Mouse (Mus musculus) stomach, embryonic 14.5 days (tissue): ENCODE measurements around the gene Serinc4. TPM values are rescaled to one million over a fixed set of nuclear protein-coding genes. Genes with fewer than 3 reads are reported as not detected.
A peak's percentile ranks its signal among the peaks of the same experiment; 100 is the strongest.

Experiments
- ATAC-seq: fragments of 200-750 bp; cut with Nextera tagmentation; 2 replicates; pipeline ENCODE4 v1.8.0; 2017; ENCODE audit warnings: low read depth, moderate TSS enrichment; ENCODE audit not compliant: insufficient number of reproducible peaks, insufficient read depth, low FRiP score
- H3K27ac ChIP-seq: fragments of 300-500 bp; sonication (generic); 2 replicates; pipeline ENCODE4 v1.5.1; 2014; ENCODE audit warnings: mild to moderate bottlenecking, low read length, moderate library complexity, mixed read lengths
- H3K27me3 ChIP-seq: fragments of 300-500 bp; sonication (generic); 2 replicates; pipeline ENCODE4 v1.6.1; 2014; ENCODE audit warnings: low read length, control low read depth, mixed read lengths; ENCODE audit not compliant: control insufficient read depth, insufficient read depth
- H3K36me3 ChIP-seq: fragments of 300-500 bp; sonication (generic); 2 replicates; pipeline ENCODE4 v1.6.1; 2014; ENCODE audit warnings: mild to moderate bottlenecking, control low read depth, low read length, moderate library complexity, mixed read lengths; ENCODE audit not compliant: control insufficient read depth, insufficient read depth
- H3K4me1 ChIP-seq: fragments of 300-500 bp; sonication (generic); 2 replicates; pipeline ENCODE4 v1.6.1; 2014; ENCODE audit warnings: low read length, control low read depth, mixed read lengths; ENCODE audit not compliant: control insufficient read depth, insufficient read depth
- H3K4me2 ChIP-seq: fragments of 300-500 bp; sonication (generic); replicated peaks from 2 replicates; pipeline ENCODE4 v1.6.1; 2014; ENCODE audit warnings: low read depth, low read length, control low read depth
- H3K4me3 ChIP-seq: fragments of 300-500 bp; sonication (generic); 2 replicates; pipeline ENCODE4 v1.5.1; 2014; ENCODE audit warnings: low read depth, low read length, control low read depth
- H3K9ac ChIP-seq: fragments of 300-500 bp; sonication (generic); replicated peaks from 2 replicates; pipeline ENCODE4 v1.6.1; 2014; ENCODE audit warnings: low read depth, mild to moderate bottlenecking, control low read depth, low read length, moderate library complexity, mixed read lengths
- H3K9me3 ChIP-seq: fragments of 300-500 bp; sonication (generic); 2 replicates; pipeline ENCODE4 v1.6.1; 2016; ENCODE audit warnings: low read depth, low read length, control low read depth; ENCODE audit not compliant: control insufficient read depth
- WGBS: fragments of 180-500 bp; shearing (Covaris S2); extraction: QIAGEN DNeasy Blood & Tissue Kit; methylation state at CpG from one replicate; pipeline ENCODE4 v1.1.7; 2014; 5-methylcytosine and 5-hydroxymethylcytosine counted together
- polyA plus RNA-seq: library from polyadenylated mRNA; unstranded; fragments of >200 nt; fragmentation: Nextera tagmentation; extraction: Ambion mirVana; gene quantifications from 2 replicates; pipeline ENCODE4 v1.2.1, GENCODE M21; 2014

Serinc4 gene
- polyA plus RNA-seq, 1 experiment from 2014 or later: 0.69 TPM

- no peak for ATAC-seq
- Histone ChIP-seq H3K4me2 (no peak overlapping the region), H3K27me3 (no peaks in the 10 kb centered on the region), H3K4me1 (peaks cover 25% of the 10 kb centered on the region; the same call in 1 of the 2 replicates), H3K9ac (no peak overlapping the region), H3K27ac (no peak overlapping the region), H3K9me3 (no peaks in the 10 kb centered on the region), H3K36me3 (peaks cover 19% of the 10 kb centered on the region), H3K4me3 (no peak overlapping the region)
- 83% methylated on average over 4 of the region's 4 CpGs for WGBS
Measured at GRCm38 (mm10) chr2:121452361-121452760, 4.2 kb downstream of the Serinc4 start.

- no peak for ATAC-seq
- peak overlapping the region; percentile 92 for H3K4me3 ChIP-seq
- H3K4me1 ChIP-seq: peaks cover 17% of the 10 kb centered on the region; the same call in 1 of the 2 replicates
- peak overlapping the region; percentile 96 for H3K9ac ChIP-seq
- peak overlapping the region; percentile 91 for H3K4me2 ChIP-seq
- WGBS: under 1% methylated on average over 7 of the region's 7 CpGs
- H3K9me3 ChIP-seq: no peaks in the 10 kb centered on the region
- peaks cover 19% of the 10 kb centered on the region for H3K36me3 ChIP-seq
- H3K27ac ChIP-seq: peak overlapping the region; percentile 96; the same call in 1 of the 2 replicates
- H3K27me3 ChIP-seq: no peaks in the 10 kb centered on the region
Measured at GRCm38 (mm10) chr2:121450093-121450492, 6.5 kb downstream of the Serinc4 start.

GRCm38 (mm10) chr2:121449545-121450011, 7.0 kb downstream of the Serinc4 start:
- under 1% methylated on average over 54 of the region's 54 CpGs for WGBS
- ATAC-seq: peak; percentile 39; the same call in 1 of the 2 replicates

DNA sequence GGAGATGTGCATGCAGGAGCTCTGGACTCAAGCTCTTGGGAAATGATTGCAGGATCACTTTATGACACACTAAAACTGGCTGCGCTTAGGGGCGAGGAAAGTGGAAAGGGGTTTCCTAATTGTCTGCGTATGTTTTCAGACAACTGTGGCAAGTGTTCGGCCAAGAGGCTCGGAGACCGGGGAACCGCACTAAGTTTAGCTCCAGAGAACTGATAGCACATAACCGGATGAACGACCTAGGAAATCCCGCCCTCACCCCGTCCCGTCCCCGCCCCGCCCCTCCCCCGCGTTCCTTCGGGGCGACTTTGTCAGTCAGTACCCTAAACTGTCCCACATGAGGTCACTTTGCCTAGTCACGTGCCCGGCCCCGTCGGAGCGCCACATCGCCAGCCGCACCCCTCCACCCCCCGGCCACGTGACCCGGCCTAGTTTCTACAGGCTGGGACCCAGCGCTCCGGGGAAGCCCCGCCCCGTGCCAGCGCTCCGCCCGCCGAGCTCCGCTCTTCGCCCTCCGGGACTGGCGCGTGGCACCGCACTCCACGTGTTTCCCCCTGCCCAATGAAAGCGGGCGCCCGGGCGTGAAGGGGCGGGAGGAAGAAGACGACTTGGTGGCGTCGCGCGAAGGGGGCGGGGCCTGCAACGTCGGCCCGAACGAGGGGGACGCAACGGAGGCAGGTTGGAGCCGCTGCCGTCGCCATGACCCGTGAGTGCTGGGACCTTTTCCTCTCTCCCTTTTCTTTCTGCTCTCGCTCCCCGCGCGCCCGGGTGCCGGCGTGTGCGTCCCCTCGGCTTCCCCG, 7.6 kb downstream of the Serinc4 start, which contains the start of gene Serf2:
TSS of gene Serf2 (plus strand) at position 457 of the 797 bp plus-strand sequence.
- peak within 1 kb of the TSS; percentile 96 for H3K9ac ChIP-seq
- whole genome bisulfite sequencing: 0% methylated on average over 63 of the region's 74 CpGs
- H3K36me3 ChIP-seq: peaks cover 19% of the 10 kb centered on the region
- peak within 1 kb of the TSS; percentile 97 for H3K27ac ChIP-seq
- no peaks in the 10 kb centered on the region for H3K27me3 ChIP-seq
- H3K9me3 ChIP-seq: no peaks in the 10 kb centered on the region
- H3K4me1 ChIP-seq: peaks cover 17% of the 10 kb centered on the region; the same call in 1 of the 2 replicates
- peak within 1 kb of the TSS; percentile 92 for H3K4me3 ChIP-seq
- ATAC-seq: peak; percentile 99
- peak within 1 kb of the TSS; percentile 91 for H3K4me2 ChIP-seq

More at GRCm38 (mm10) chr2:121449545-121450011, 7.0 kb downstream of the Serinc4 start:
- Histone ChIP-seq H3K9ac (peak overlapping the region; percentile 96), H3K4me2 (peak overlapping the region; percentile 91), H3K36me3 (peaks cover 19% of the 10 kb centered on the region), H3K4me3 (peak overlapping the region; percentile 92), H3K27me3 (no peaks in the 10 kb centered on the region), H3K27ac (peak overlapping the region; percentile 96), H3K4me1 (peaks cover 17% of the 10 kb centered on the region; the same call in 1 of the 2 replicates), H3K9me3 (no peaks in the 10 kb centered on the region)

DNA sequence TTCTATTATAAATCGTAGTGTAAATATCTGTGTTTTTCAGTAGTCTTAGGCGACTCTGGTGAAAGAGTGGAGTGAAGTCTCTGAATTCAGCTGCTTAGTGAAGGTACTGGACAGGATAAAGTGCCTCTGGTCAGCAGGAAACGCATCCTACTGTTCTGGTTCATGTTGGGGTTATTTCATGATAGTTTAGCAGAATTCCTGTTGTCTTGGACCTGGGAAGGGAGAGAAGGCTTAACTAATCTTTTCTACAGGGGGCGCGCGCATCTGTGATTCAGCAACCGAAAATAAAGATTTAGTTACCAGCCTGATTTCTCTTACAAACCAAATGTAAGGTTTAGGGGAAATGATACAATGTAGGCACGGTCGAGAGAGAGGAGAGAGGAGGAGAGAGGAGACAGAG, 8.4 kb downstream of the Serinc4 start:
- H3K4me2 ChIP-seq: peak overlapping the region; percentile 82
- peaks cover 14% of the 10 kb centered on the region for H3K36me3 ChIP-seq
- peaks cover 20% of the 10 kb centered on the region; the same call in 1 of the 2 replicates for H3K4me1 ChIP-seq
- no peaks in the 10 kb centered on the region for H3K27me3 ChIP-seq
- H3K9me3 ChIP-seq: no peaks in the 10 kb centered on the region
- H3K27ac ChIP-seq: peak overlapping the region; percentile 97
- peak overlapping the region; percentile 92 for H3K4me3 ChIP-seq
- peak overlapping the region; percentile 25; the same call in 1 of the 2 replicates for H3K9ac ChIP-seq
- 13% methylated on average over 9 of the region's 9 CpGs for WGBS
- ATAC-seq: no peak

DNA sequence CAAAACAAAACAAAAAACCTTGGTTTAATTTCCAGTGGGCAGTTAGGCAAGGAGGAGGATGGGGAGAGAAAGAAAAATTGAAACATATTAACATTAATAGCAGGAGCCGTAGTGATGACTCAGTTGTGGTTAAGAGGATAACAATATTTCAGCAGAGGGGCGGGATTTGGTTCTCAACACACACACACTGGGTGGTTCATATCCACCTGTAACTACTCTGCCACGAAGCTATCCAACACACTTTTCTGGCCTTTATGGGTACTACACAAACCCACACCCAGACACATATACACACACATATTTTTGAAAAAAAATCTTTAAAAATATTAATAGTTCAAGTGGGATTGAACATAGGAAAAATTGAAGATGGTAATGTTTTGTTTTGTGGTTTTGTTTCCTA, 9.6 kb downstream of the Serinc4 start:
- Histone ChIP-seq H3K4me1 (peaks cover 29% of the 10 kb centered on the region; the same call in 1 of the 2 replicates), H3K9ac (no peak overlapping the region), H3K4me3 (no peak overlapping the region), H3K9me3 (no peaks in the 10 kb centered on the region), H3K27ac (no peak overlapping the region), H3K4me2 (no peak overlapping the region), H3K27me3 (no peaks in the 10 kb centered on the region), H3K36me3 (peaks cover 5% of the 10 kb centered on the region; the same call in 1 of the 2 replicates)
- no peak for ATAC-seq
- 81% methylated on average over 3 of the region's 3 CpGs for WGBS

GRCm38 (mm10) chr2:121446506-121446905, 10.1 kb downstream of the Serinc4 start:
- no peak overlapping the region for H3K4me2 ChIP-seq
- H3K9ac ChIP-seq: no peak overlapping the region
- 0 out of 2 replicates have a peak, but pooled peaks cover under 1% of the 10 kb centered on the region for H3K27me3 ChIP-seq
- 79% methylated on average over 4 of the region's 4 CpGs for WGBS
- H3K36me3 ChIP-seq: peaks cover 3% of the 10 kb centered on the region; the same call in 1 of the 2 replicates
- H3K4me3 ChIP-seq: no peak overlapping the region
- ATAC-seq: no peak
- no peaks in the 10 kb centered on the region for H3K9me3 ChIP-seq
- peaks cover 32% of the 10 kb centered on the region; the same call in 1 of the 2 replicates for H3K4me1 ChIP-seq
- H3K27ac ChIP-seq: no peak overlapping the region

- no peak overlapping the region for H3K4me2 ChIP-seq
- 0 out of 2 replicates have a peak, but pooled peaks cover 3% of the 10 kb centered on the region for H3K27me3 ChIP-seq
- H3K4me3 ChIP-seq: no peak overlapping the region
- peaks cover 21% of the 10 kb centered on the region; the same call in 1 of the 2 replicates for H3K4me1 ChIP-seq
- no peak overlapping the region for H3K9ac ChIP-seq
- H3K36me3 ChIP-seq: 0 out of 2 replicates have a peak, but pooled peaks cover under 1% of the 10 kb centered on the region
- no peak overlapping the region for H3K27ac ChIP-seq
- WGBS: 86% methylated on average over 3 of the region's 3 CpGs
- no peaks in the 10 kb centered on the region for H3K9me3 ChIP-seq
- ATAC-seq: no peak
Measured at GRCm38 (mm10) chr2:121445117-121445516, 11.5 kb downstream of the Serinc4 start.
